Mouse (Mus musculus): ENCODE measurements at regions not wholly inside any gene's neighbourhood (a gene's known extent, or its start where the extent isn't known, plus 50 kb on each side); places are given as distances from the start of the nearest gene placed in this dataset.

DNA sequence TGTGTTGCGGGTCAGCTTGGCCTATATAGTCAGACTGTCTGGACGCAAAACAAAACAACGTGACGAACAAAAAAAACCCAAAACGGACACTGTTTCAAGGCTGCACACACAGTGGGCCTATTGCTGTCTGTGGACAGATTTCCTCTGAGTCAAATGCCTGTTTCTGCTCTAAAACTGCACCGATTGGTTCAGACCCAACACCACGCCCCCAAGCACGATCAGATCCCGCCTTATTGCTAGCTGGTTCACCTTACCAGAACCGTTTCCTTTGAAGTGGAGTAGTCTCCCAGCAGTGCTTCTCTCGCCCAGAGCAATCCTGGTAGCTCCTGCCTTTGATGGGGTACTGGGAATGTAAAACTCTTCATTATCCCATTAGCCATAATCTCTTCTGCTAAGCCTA is 275.9 kb downstream of the Mtx2 start:
- ChIA-PET POLR2A (interaction anchor here in 2 of 4 experiments (0.8 to 1.3 kb wide), 2 partner anchors 12 to 16 kb away, joined by 3 read pairs; no protein-coding TSS in a partner anchor), CTCF (interaction anchor here in 1 of 4 experiments (0.6 kb wide), 1 partner anchor 440 kb away, joined by 5 read pairs; no protein-coding TSS in a partner anchor)

GRCm38 (mm10) chr2:75112751-75113150 is 287.1 kb downstream of the Mtx2 start:
- CTCF ChIA-PET, result no interaction called here
- POLR2A ChIA-PET, result interaction anchor here in 1 of 4 experiments (1.0 kb wide), 1 partner anchor 10 kb away, joined by 3 read pairs; no protein-coding TSS in a partner anchor

DNA sequence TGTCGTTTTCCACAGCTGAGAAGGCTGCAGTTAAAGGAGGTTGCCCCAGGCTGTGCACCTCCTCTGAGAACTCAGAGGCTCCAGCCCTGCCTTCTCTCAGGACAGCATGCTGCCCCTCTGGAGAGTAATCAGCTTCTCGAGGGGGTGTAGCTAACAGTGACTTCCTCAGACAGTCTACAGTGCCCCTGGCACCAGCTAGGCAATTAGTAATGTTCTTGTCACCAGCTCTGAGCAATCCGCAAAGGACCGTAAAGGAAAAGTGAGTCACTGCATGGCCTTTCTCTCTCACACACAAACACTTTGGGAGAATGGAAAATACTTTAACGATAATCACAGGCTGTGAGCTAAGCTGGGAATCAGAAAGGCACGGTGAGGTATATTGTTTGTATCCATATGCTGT is 288.8 kb downstream of the Mtx2 start:
- ChIA-PET POLR2A (interaction anchor here in 2 of 4 experiments (0.5 to 0.6 kb wide), 2 partner anchors 62 to 655 kb away, joined by 3 read pairs; no protein-coding TSS in a partner anchor), CTCF (no interaction called here)

DNA sequence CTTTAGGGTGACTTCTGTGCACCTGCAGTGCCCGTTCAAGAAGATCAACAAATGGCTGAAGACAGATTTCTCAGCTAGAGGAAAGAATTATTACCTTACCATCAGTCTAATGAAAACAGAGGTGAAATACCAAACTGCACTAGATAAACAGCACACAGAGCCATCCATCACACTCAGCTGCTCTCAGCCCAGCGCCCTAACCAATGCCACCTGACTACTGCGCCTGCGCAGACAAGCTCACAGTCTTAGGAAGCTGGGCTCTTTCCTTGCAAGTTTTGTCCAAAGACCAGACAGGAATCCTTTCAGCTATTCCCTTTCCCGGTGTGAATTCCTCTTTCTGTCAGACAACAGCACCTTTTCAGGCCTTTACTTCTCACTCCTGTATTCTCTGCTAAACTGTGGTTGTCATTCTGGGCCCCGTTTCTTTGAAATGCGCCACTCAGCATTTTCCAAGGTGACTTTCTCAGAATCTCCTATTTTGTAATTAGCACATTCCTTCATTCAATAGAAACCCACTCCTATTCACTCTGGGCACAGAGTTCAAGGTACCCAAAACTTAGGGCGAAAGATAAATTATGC is 292.8 kb downstream of the Mtx2 start:
- ChIA-PET CTCF (interaction anchor here in 2 of 4 experiments (0.8 to 1.5 kb wide), 3 partner anchors 32 to 402 kb away, joined by 3 to 4 read pairs (median 3); no protein-coding TSS in a partner anchor), POLR2A (interaction anchor here in 2 of 4 experiments (0.8 to 1.6 kb wide), 4 partner anchors 54 to 515 kb away, joined by 3 to 5 read pairs (median 4); no protein-coding TSS in a partner anchor)

DNA sequence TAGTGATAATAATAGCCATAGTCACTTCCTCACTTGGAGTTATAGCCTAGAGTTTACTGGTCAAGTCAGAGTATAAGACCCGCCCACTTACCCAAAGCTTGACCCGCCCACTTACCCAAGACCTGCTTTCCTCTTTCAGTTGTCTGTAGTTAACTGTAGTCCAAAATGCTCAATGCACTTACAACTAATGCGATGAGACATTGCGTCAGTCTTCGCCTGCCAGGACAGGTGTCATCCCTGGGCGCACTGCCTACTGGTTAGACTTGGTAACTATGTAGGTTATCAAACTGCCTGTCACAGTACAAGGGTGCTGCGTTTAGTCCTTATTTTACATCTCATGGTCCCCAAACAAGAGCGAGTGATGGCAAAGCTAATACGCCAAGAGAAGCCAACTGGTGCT is 294.0 kb downstream of the Mtx2 start:
- ChIA-PET POLR2A (interaction anchor here in 1 of 4 experiments (0.6 to 1.6 kb wide), 2 partner anchors 514 to 1375 kb away, joined by 3 to 5 read pairs; no protein-coding TSS in a partner anchor), CTCF (no interaction called here)

- CTCF ChIA-PET, result no interaction called here
- POLR2A ChIA-PET, result interaction anchor here in 1 of 4 experiments (0.9 kb wide), 1 partner anchor 17 kb away, joined by 3 read pairs; no protein-coding TSS in a partner anchor
Measured at GRCm38 (mm10) chr2:75133298-75134080, 307.9 kb downstream of the Mtx2 start.

- CTCF ChIA-PET, result interaction anchor here in 3 of 4 experiments (0.8 to 2.5 kb wide), 5 partner anchors 172 to 444 kb away, joined by 3 to 24 read pairs (median 4); no protein-coding TSS in a partner anchor
- POLR2A ChIA-PET, result no interaction called here
Measured at GRCm38 (mm10) chr2:75136618-75137017, 311.0 kb downstream of the Mtx2 start.

- ChIA-PET CTCF (interaction anchor here in 3 of 4 experiments (0.6 to 2.5 kb wide), 12 partner anchors 14 to 452 kb away, joined by 3 to 24 read pairs (median 4); no protein-coding TSS in a partner anchor), POLR2A (interaction anchor here in 1 of 4 experiments (0.6 to 0.8 kb wide), 2 partner anchors 73 to 234 kb away, joined by 3 to 4 read pairs; no protein-coding TSS in a partner anchor)
Measured at GRCm38 (mm10) chr2:75137133-75137982, 311.8 kb downstream of the Mtx2 start.

DNA sequence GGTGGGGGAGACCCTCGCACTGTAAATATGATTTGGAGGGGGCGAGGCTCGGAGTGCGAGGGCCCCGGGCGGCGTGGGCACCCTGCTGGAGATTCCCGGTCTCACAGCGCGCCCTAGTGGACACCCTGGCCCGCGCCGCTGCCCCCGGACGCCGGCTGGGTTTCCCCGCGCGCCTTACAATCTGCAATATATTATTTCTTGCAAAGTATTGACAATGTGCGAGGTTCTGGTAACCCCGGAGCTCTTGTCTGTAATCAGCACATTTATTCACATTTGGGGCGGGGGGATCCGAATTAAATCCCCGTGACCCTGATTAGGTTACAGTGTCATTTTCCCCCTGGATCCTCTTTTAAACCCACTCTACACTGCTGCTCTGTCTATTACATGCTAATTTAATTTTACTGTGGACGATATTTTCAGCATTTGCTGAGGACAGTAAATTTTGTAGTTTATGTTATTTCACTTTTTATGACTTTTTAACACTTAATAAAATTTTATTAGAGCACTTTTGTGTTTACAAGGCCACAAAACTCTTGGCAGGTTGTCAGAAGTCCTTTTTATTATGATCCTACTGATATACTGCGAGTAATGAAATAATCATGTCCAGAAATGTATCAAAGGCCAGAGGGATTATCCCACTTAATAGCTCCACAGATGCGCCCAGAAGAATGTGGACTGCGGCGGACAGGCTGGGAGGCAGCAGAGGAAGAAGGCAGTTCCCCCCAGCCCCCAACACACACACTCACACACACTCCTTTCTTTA is 312.6 kb downstream of the Mtx2 start:
- ChIA-PET CTCF (interaction anchor here in 3 of 4 experiments (0.6 to 2.5 kb wide), 11 partner anchors 13 to 1554 kb away, joined by 3 to 24 read pairs (median 4); no protein-coding TSS in a partner anchor), POLR2A (interaction anchor here in 1 of 4 experiments (0.6 to 0.8 kb wide), 2 partner anchors 74 to 235 kb away, joined by 3 to 4 read pairs; no protein-coding TSS in a partner anchor)

- CTCF ChIA-PET, result interaction anchor here in 3 of 4 experiments (0.6 to 2.5 kb wide), 6 partner anchors 12 to 1554 kb away, joined by 3 to 14 read pairs (median 4); no protein-coding TSS in a partner anchor
Measured at GRCm38 (mm10) chr2:75138746-75139060, 313.1 kb downstream of the Mtx2 start.

GRCm38 (mm10) chr2:75139544-75139943 is 313.9 kb downstream of the Mtx2 start:
- POLR2A ChIA-PET, result no interaction called here

More at GRCm38 (mm10) chr2:75138746-75139060, 313.1 kb downstream of the Mtx2 start:
- POLR2A ChIA-PET, result no interaction called here

GRCm38 (mm10) chr2:75142675-75143074 is 317.1 kb downstream of the Mtx2 start:
- POLR2A ChIA-PET, result interaction anchor here in 1 of 4 experiments (0.5 kb wide), 1 partner anchor 437 kb away, joined by 7 read pairs; no protein-coding TSS in a partner anchor
- CTCF ChIA-PET, result interaction anchor here in 1 of 4 experiments (0.9 kb wide), 1 partner anchor 8 kb away, joined by 3 read pairs; no protein-coding TSS in a partner anchor

More at GRCm38 (mm10) chr2:75139544-75139943, 313.9 kb downstream of the Mtx2 start:
- CTCF ChIA-PET, result interaction anchor here in 1 of 4 experiments (0.7 kb wide), 1 partner anchor 437 kb away, joined by 3 read pairs; no protein-coding TSS in a partner anchor

DNA sequence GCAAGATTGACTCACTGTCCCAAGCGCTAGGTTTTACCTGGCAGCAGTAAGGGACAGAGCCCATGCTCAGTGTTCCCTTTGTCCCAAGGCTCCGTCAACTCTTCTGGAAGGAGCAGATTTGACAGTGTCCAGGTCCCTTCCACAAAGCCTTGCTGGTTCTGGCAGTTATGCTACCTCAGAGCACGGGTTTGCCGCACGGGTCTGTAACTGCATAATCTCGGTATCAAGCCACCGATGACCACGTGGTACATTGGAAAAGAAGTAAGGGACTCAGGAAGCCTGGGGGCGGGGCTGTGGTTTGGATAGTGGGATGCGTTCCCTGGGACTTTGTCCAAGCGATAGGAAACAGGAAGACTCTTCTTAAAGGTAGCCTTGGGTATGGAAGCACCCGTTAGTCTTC is 319.3 kb downstream of the Mtx2 start:
- ChIA-PET POLR2A (no interaction called here), CTCF (no interaction called here)

DNA sequence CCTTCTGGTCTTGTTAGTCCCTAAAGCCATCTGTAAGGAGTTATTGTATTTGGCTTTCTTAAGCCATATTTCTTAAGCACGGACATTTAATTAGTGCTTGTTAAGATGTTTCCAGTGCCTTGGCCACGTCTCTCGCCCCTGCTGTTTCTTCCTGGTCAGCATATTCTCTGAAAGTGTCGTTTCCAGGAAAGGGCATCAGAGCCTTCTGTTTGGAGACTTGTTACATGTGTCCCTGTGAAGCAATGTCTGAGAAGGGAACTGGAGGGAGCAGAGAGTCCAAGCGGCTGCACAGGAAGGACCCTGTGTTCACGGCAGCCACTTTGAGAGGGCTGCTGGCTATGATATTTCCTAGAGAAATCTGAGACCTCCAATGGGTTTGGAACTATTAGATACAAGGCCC is 320.7 kb downstream of the Mtx2 start:
- ChIA-PET CTCF (no interaction called here), POLR2A (no interaction called here)

- ChIA-PET POLR2A (no interaction called here), CTCF (interaction anchor here in 1 of 4 experiments (1.2 to 1.3 kb wide), 2 partner anchors 431 to 445 kb away, joined by 3 read pairs; no protein-coding TSS in a partner anchor)
Measured at GRCm38 (mm10) chr2:75147399-75147798, 321.8 kb downstream of the Mtx2 start.

- CTCF ChIA-PET, result interaction anchor here in 2 of 4 experiments (1.0 to 1.5 kb wide), 6 partner anchors 432 to 446 kb away, joined by 3 to 8 read pairs (median 4); no protein-coding TSS in a partner anchor
- POLR2A ChIA-PET, result interaction anchor here in 1 of 4 experiments (0.6 kb wide), 1 partner anchor 441 kb away, joined by 4 read pairs; no protein-coding TSS in a partner anchor
Measured at GRCm38 (mm10) chr2:75147967-75148366, 322.4 kb downstream of the Mtx2 start.

DNA sequence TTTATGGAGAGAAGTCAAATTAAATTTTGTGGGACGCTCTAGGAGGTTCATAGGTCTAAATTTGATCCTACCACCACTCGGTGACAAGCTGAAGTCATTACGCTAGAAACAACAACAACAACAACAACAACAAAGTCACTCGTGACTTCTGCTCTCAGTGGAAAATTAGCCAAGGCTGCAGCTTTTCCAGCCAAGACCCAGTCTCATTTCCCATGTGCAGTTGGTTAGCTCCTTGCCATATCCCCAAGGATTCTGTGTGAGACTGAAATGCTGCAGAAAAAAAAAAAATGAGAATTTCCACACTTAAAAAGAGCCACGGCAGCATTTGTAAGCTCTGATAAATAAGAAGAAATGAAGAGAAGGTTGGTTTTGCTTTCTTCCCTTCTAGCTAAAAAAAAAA is 323.4 kb downstream of the Mtx2 start:
- POLR2A ChIA-PET, result interaction anchor here in 1 of 4 experiments (0.6 kb wide), 1 partner anchor 752 kb away, joined by 3 read pairs; no protein-coding TSS in a partner anchor
- CTCF ChIA-PET, result interaction anchor here in 3 of 4 experiments (0.6 to 1.5 kb wide), 6 partner anchors 375 to 1158 kb away, joined by 3 to 8 read pairs (median 5); no protein-coding TSS in a partner anchor
